Mouse (Mus musculus): ENCODE measurements around the gene Ankrd9. TPM values are rescaled to one million over a fixed set of nuclear protein-coding genes. Genes with fewer than 3 reads are reported as not detected.

Gene Ankrd9
- polyA plus RNA-seq, 1 experiment = 34.8 TPM

DNA sequence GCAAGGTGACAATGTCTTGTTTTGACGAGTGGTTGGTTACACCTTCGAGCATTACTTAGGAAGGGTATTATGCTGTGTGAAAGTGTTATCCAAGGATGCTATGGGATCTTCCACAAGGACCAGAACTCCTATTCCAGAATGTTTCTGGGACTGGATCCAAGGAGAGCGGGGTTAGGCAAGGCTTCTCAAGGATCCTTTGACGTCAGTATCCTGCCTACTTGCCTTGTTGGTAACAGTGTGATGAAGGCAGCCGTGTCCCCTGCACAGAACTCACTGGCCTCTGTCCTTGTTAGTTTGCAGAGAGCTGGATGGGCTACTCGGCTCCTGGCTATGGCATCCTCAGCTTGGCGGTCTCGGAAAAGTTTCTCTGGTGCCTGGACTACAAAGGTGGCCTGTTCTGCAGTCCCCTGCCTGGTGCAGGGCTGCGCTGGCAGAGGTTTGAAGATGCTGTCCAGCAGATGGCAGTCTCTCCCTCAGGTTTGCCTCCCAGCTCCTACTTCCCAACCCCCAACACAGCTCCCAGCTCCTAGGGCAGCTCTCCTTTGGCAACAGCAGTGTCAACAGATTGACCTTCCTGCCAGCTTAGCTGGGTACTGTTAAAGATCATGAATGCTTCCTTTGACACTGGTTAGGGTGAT, 42.7 kb downstream of the Ankrd9 start:
- Histone ChIP-seq H3K27ac (ENCODE audit: insufficient read depth, low read length) (no peak overlapping the region), H3K4me3 (ENCODE audit: insufficient read depth, low read length) (no peak overlapping the region), H3K4me1 (ENCODE audit: control insufficient read depth, insufficient read depth, low read length) (peaks cover 5% of the 10 kb centered on the region)
- TF ChIP-seq POLR2A (IDR thresholded peaks at IDR 0.05; ENCODE audit: extremely low read depth, insufficient read depth, low read length) = no peak
- TF ChIP-seq CTCF (IDR thresholded peaks at IDR 0.05; ENCODE audit: extremely low read depth, insufficient read depth, low read length) = peak; percentile 87

DNA sequence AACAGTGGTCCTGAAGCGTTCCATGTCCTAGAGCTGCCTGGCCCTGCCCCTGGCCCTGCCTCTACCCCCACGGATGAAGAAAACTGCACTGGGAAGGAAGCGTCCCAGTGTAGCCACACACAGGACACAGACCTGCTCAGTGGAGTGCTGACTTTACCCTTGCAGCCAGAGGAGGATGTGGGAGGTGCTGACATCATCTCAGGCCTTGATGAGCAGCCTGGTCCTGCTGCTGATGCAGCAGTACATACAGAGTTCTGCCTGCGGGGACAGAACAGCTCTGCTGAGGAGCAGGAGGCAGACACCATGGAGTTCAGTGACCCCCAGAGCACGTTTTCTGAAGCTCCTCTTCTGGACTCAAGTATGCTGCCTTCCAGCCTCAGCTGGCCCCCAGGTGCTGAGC, 46.0 kb downstream of the Ankrd9 start:
- peaks cover 5% of the 10 kb centered on the region for H3K4me1 ChIP-seq (ENCODE audit: control insufficient read depth, insufficient read depth, low read length)
- no peak overlapping the region for H3K4me3 ChIP-seq (ENCODE audit: insufficient read depth, low read length)
- TF ChIP-seq CTCF (IDR thresholded peaks at IDR 0.05; ENCODE audit: extremely low read depth, insufficient read depth, low read length) (no peak), POLR2A (IDR thresholded peaks at IDR 0.05; ENCODE audit: extremely low read depth, insufficient read depth, low read length) (no peak)
- H3K27ac ChIP-seq (ENCODE audit: insufficient read depth, low read length) = 0 out of 2 replicates have a peak overlapping the region, but pooled peaks have one; percentile 5

Other genes starting within 250 kb of the Ankrd9 start
- gene Wdr20, start 241.1 kb downstream of the Ankrd9 start, polyA plus RNA-seq (2012; rRNA removed) = 23.9 and 24.2 TPM in 2 replicates
- gene Mok, start 138.1 kb downstream of the Ankrd9 start, polyA plus RNA-seq (2012; rRNA removed) = 10.6 and 12.4 TPM in 2 replicates
- 7.0 and 7.8 TPM in 2 replicates for gene Zfp839, start 128.8 kb downstream of the Ankrd9 start, polyA plus RNA-seq (2012; rRNA removed)
- gene Cinp, start 89.9 kb downstream of the Ankrd9 start, polyA plus RNA-seq (2012; rRNA removed) = 116 and 121 TPM in 2 replicates
- gene Tecpr2, start 89.8 kb downstream of the Ankrd9 start, polyA plus RNA-seq (2012; rRNA removed) = 35.3 and 36.9 TPM in 2 replicates
- 11.3 and 11.6 TPM in 2 replicates for gene Rcor1, start 60.3 kb upstream of the Ankrd9 start, polyA plus RNA-seq (2012; rRNA removed)
- gene Traf3, start 187.3 kb upstream of the Ankrd9 start, polyA plus RNA-seq (2012; rRNA removed) = 31.4 and 31.6 TPM in 2 replicates
- gene 4930595D18Rik, start 205.5 kb upstream of the Ankrd9 start, polyA plus RNA-seq (2012; rRNA removed) = not detected in 2 replicates

Data from cortical plate, adult 2 months (tissue).